Mouse (Mus musculus): Measurements from ENCODE around the gene Plekhd1. TPM values are rescaled to one million over a fixed set of nuclear protein-coding genes. Genes with fewer than 3 reads are reported as not detected.

Gene Plekhd1
- polyA plus RNA-seq, 1 experiment from 2014 or later: 6.8 TPM

Other genes starting within 250 kb of the Plekhd1 start
- 60.9 and 63.6 TPM in 2 replicates for gene Exd2, start 229.5 kb upstream of the Plekhd1 start, polyA plus RNA-seq (2014; fragmentation: Nextera tagmentation; extraction: Ambion mirVana)
- 21.2 and 22.7 TPM in 2 replicates for gene Galnt16, start 174.3 kb upstream of the Plekhd1 start, polyA plus RNA-seq (2014; fragmentation: Nextera tagmentation; extraction: Ambion mirVana)
- 27.7 and 31.5 TPM in 2 replicates for gene Slc39a9, start 48.7 kb upstream of the Plekhd1 start, polyA plus RNA-seq (2014; fragmentation: Nextera tagmentation; extraction: Ambion mirVana)
- 193 and 264 TPM in 2 replicates for gene Erh, start 48.2 kb upstream of the Plekhd1 start, polyA plus RNA-seq (2014; fragmentation: Nextera tagmentation; extraction: Ambion mirVana)
- gene Ccdc177, start 68.1 kb downstream of the Plekhd1 start, polyA plus RNA-seq (2014; fragmentation: Nextera tagmentation; extraction: Ambion mirVana): 3.1 and 3.6 TPM in 2 replicates
- 11.6 and 13.6 TPM in 2 replicates for gene Susd6, start 97.9 kb downstream of the Plekhd1 start, polyA plus RNA-seq (2014; fragmentation: Nextera tagmentation; extraction: Ambion mirVana)